Mouse (Mus musculus) liver, embryonic 12.5 days (tissue): ENCODE results near the gene Zfp30. TPM values are rescaled to one million over a fixed set of nuclear protein-coding genes. Genes with fewer than 3 reads are reported as not detected.

Experiments used
- ATAC-seq: fragments of 200-750 bp; cut with Nextera tagmentation; 2 replicates; pipeline ENCODE4 v1.8.0; 2017; ENCODE audit warnings: moderate number of reproducible peaks, mild to moderate bottlenecking, moderate library complexity
- H3K27ac ChIP-seq: fragments of 300-500 bp; sonication (generic); 2 replicates; pipeline ENCODE4 v1.5.1; 2016; ENCODE audit warnings: mild to moderate bottlenecking
- H3K27me3 ChIP-seq: fragments of 300-500 bp; sonication (generic); replicated peaks from 2 replicates; pipeline ENCODE4 v1.6.1; 2016; ENCODE audit warnings: mild to moderate bottlenecking, moderate library complexity
- H3K36me3 ChIP-seq: fragments of 300-500 bp; sonication (generic); 2 replicates; pipeline ENCODE4 v1.6.1; 2016; ENCODE audit warnings: mild to moderate bottlenecking, moderate library complexity
- H3K4me1 ChIP-seq: fragments of 300-500 bp; sonication (generic); 2 replicates; pipeline ENCODE4 v1.6.1; 2016
- H3K4me2 ChIP-seq: fragments of 300-500 bp; sonication (generic); 2 replicates; pipeline ENCODE4 v1.6.1; 2016; ENCODE audit warnings: mild to moderate bottlenecking, moderate library complexity
- H3K4me3 ChIP-seq: fragments of 300-500 bp; sonication (generic); 2 replicates; pipeline ENCODE4 v1.5.1; 2016; ENCODE audit warnings: mild to moderate bottlenecking, moderate library complexity
- H3K9ac ChIP-seq: fragments of 300-500 bp; sonication (generic); 2 replicates; pipeline ENCODE4 v1.6.1; 2016; ENCODE audit warnings: mild to moderate bottlenecking, moderate library complexity
- H3K9me3 ChIP-seq: fragments of 300-500 bp; sonication (generic); replicated peaks from 2 replicates; pipeline ENCODE4 v1.6.1; 2016; ENCODE audit warnings: mild to moderate bottlenecking, moderate library complexity
- WGBS: fragments of 180-500 bp; shearing (Covaris S2); methylation state at CpG from one replicate; pipeline ENCODE4 v1.1.7; 2016; ENCODE audit not compliant: insufficient replicate concordance; 5-methylcytosine and 5-hydroxymethylcytosine counted together
- polyA plus RNA-seq: library from polyadenylated mRNA; unstranded; fragments of >200 nt; fragmentation: Nextera tagmentation; extraction: Ambion mirVana; gene quantifications from 2 replicates; pipeline ENCODE4 v1.2.1, GENCODE M21; 2016

The Zfp30 gene
- 0.88 and 1.0 TPM in 2 replicates for polyA plus RNA-seq

DNA sequence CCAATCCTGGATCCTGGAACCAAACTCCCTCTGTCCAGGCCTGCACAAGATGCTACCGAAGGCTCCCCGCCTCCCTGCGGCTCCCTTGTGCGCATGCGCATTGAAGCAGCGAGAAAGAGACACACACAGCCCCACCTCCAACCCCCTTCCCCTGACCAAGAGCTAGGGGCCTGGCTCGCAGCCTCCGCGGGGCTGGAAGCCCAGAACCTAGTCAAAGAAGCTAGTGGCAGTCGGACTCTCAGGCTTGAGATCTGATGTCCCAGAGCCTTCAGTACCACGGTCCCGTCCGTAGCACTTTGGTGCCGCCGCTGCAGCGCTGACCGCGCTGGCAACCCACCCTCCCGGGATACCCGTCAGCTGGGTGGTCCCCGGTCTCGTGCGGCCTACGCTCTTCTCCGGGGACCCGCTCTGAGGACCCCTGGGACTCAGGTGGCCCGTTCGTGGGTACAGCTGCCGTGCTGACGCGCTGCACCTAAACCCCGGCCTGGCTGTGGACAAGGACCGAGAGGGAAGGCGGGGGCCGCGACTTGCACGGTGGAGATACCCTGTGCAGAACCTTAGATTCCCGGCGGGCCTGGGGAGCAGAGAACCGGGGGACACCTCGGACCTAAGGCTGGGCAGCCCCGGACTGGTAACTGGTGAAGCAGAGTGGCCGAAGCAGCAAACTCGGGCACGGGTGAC is at the start of gene Zfp30:
Zfp30 (plus strand) TSS at position 128 of the 681 bp plus-strand sequence.
- Histone ChIP-seq H3K4me2 (peak within 1 kb of the TSS; percentile 95), H3K27me3 (no peaks in the 10 kb centered on the region), H3K4me3 (peak within 1 kb of the TSS; percentile 73), H3K9me3 (no peaks in the 10 kb centered on the region), H3K36me3 (peaks cover 12% of the 10 kb centered on the region), H3K4me1 (peaks cover 21% of the 10 kb centered on the region; the same call in 1 of the 2 replicates), H3K27ac (peak within 1 kb of the TSS; percentile 55; the same call in 1 of the 2 replicates), H3K9ac (peak within 1 kb of the TSS; percentile 78)
- under 1% methylated on average over 45 of the region's 45 CpGs for WGBS
- ATAC-seq = peak; percentile 90

DNA sequence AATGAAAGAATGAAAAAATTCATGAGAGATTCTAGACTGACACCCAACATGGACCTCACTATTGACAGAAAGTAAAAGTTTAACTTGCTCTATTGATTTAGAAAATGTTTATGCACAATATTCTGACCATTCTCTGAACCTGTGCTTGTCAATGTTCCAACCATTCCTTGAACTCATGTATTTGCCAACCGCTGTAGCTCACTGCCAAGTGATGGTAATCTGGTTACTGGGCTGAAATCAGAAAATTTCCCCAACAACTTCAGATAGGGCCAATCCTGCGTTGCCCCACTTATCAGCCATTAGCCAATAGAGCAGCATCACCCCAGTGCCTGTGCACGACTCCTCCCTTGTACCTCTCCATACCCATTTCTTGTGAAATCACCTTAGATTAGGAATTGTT is 41.5 kb upstream of the Zfp30 start:
- Histone ChIP-seq H3K4me1 (no peaks in the 10 kb centered on the region), H3K9ac (no peak overlapping the region), H3K27ac (no peak overlapping the region), H3K4me2 (no peak overlapping the region), H3K27me3 (no peaks in the 10 kb centered on the region), H3K9me3 (0 out of 2 replicates have a peak, but pooled peaks cover 6% of the 10 kb centered on the region), H3K4me3 (no peak overlapping the region), H3K36me3 (no peaks in the 10 kb centered on the region)
- ATAC-seq = no peak
- 58% methylated on average over 3 of the region's 3 CpGs for WGBS

DNA sequence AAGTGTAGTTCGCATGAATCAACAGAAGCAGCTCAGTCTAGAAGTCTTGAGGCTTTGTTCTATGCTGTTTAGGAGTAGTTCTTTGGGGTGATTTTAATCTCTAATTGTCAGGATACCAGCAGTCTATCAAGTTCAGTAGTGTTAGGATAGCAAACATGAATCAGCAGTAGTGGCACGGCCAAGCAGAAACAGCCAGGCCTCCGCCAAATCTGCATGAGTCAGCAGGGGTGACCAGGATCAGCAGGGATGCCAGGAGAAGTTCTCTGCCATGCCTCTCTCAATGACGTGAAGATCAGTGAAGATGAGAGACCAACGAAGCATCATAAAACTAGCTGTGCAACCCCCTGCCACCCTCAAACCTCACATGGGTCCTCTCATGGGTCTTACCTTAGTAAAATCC is 23.3 kb upstream of the Zfp30 start:
- 0 out of 2 replicates have a peak, but pooled peaks cover 9% of the 10 kb centered on the region for H3K9me3 ChIP-seq
- no peak for ATAC-seq
- no peaks in the 10 kb centered on the region for H3K27me3 ChIP-seq
- H3K4me3 ChIP-seq = no peak overlapping the region
- no peaks in the 10 kb centered on the region for H3K4me1 ChIP-seq
- no peaks in the 10 kb centered on the region for H3K36me3 ChIP-seq
- H3K27ac ChIP-seq = no peak overlapping the region
- no peak overlapping the region for H3K4me2 ChIP-seq
- no peak overlapping the region for H3K9ac ChIP-seq
- WGBS = 66% methylated on average over 5 of the region's 5 CpGs

DNA sequence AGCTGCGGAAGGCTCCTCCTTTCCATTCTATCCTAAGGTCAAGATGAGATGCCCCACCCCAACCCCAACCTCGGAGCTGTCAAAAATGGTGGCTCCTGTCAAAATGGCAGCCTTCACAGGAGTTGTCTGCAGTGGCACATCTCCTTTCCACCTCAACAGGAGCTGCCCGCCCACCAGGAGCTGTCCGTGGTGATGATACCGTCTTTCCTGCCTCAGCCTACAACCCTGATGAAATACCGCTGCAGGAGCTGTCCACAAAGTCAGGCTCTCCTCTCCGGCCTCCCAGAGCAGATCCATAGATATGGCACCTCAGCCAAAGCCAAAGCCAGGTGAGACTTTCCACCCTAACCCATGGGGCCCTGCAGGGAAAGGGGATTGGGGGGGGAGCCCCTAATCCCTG is 19.1 kb upstream of the Zfp30 start:
- H3K4me3 ChIP-seq = no peak overlapping the region
- no peaks in the 10 kb centered on the region for H3K9me3 ChIP-seq
- no peak overlapping the region for H3K27ac ChIP-seq
- no peaks in the 10 kb centered on the region for H3K27me3 ChIP-seq
- no peak overlapping the region for H3K9ac ChIP-seq
- H3K4me1 ChIP-seq = peaks cover 15% of the 10 kb centered on the region
- WGBS = 67% methylated on average over 7 of the region's 7 CpGs
- no peaks in the 10 kb centered on the region for H3K36me3 ChIP-seq
- no peak for ATAC-seq
- H3K4me2 ChIP-seq = no peak overlapping the region

GRCm38 (mm10) chr7:29767058-29767686 is 16.6 kb upstream of the Zfp30 start:
- Histone ChIP-seq H3K4me3 (peak overlapping the region; percentile 80), H3K27me3 (no peaks in the 10 kb centered on the region), H3K4me2 (peak overlapping the region; percentile 82), H3K9me3 (no peaks in the 10 kb centered on the region), H3K9ac (peak overlapping the region; percentile 80), H3K27ac (peak overlapping the region; percentile 64), H3K4me1 (peaks cover 24% of the 10 kb centered on the region), H3K36me3 (peaks cover 17% of the 10 kb centered on the region)
- peak; percentile 46 for ATAC-seq
- 2% methylated on average over 15 of the region's 15 CpGs for WGBS

DNA sequence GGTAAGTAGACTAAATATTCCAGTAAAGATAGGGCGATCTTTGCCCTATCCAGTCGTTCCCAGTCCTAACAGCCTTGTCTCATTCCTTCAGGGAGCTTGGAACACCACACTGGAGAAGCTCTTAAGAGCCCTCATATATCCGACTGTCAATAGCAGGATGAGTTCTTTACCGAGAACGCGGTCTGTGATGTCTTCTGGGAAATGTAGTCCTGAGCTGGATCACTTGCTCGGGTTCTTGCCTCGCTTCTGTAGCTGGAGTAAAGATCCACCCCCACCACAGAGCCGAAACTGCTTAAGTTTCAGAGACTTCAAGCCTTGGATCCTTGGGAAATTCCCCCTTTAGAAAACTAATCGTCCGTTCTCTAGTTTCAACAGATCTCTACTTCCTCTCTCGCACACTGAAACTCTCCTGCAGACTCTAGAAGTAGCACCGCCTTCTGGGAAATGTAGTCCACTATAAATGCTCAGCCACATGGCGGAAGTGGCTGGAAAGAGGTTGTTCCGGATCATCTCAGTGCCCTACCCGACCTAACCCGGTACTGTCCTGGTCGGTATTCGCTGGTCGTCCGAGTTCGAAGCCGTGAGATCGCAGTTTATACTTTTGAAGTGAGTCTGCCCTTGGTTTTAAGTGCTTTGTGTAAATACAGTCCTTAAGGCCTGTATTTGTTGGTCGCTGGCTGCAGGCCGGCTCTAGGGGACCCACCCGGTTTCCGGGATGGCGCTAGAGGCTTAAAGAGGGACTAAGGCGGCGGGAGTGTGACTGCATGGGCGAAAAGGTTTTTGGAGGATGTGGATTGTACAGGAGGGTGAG is 15.5 kb upstream of the Zfp30 start, which contains the start of gene Zfp84:
Zfp84 (plus strand) TSS at position 463 of the 811 bp plus-strand sequence.
- no peaks in the 10 kb centered on the region for H3K27me3 ChIP-seq
- peak within 1 kb of the TSS; percentile 79 for H3K27ac ChIP-seq
- peaks cover 27% of the 10 kb centered on the region for H3K36me3 ChIP-seq
- peak within 1 kb of the TSS; percentile 82 for H3K4me2 ChIP-seq
- under 1% methylated on average over 32 of the region's 32 CpGs for WGBS
- no peaks in the 10 kb centered on the region for H3K9me3 ChIP-seq
- peaks cover 24% of the 10 kb centered on the region for H3K4me1 ChIP-seq
- peak; percentile 96 for ATAC-seq
- H3K4me3 ChIP-seq = peak within 1 kb of the TSS; percentile 80
- peak within 1 kb of the TSS; percentile 80 for H3K9ac ChIP-seq

DNA sequence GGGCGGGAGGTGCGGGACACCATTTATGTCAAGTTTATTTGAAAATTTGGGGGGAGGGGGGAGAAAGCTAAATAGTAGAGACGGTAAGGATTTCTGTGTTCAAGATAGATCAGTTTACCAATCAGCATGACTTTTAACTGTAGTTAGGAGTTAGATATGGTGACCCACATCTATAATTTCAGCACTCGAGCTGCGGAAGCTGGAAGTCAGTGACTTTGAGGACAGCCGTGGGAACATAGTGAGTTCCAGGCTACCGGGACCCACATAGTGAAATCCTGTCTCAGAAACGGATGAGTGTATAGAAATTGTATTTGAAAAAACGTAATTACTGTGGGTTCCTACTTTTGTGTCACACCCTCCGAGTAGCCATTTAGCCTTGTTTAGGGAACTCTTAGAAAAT is 14.8 kb upstream of the Zfp30 start:
- Histone ChIP-seq H3K36me3 (peaks cover 34% of the 10 kb centered on the region), H3K4me1 (peaks cover 24% of the 10 kb centered on the region), H3K4me2 (peak overlapping the region; percentile 82), H3K27me3 (no peaks in the 10 kb centered on the region), H3K9ac (peak overlapping the region; percentile 80), H3K27ac (peak overlapping the region; percentile 79), H3K9me3 (no peaks in the 10 kb centered on the region), H3K4me3 (peak overlapping the region; percentile 80)
- no peak for ATAC-seq
- WGBS = 3% methylated on average over 10 of the region's 10 CpGs

DNA sequence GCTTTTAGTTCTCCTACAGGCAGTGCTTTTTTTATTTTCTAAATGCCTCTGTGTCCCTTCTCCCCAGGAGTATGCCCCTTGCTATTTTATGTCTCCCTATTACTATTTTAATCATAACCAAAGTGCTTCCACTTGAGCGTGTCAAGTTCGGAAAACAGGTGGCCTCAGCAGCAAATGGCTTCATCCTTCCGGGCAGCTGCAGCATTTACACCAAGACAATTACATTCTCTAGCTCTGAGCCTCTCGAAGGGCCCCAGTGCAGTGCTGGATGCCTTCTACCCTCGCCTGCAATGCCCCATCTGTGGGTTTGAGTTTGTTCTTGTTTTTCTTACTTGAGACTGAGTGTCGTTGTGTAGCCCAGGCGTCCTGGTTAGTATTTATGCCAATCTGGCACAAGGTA is 10.3 kb upstream of the Zfp30 start:
- Histone ChIP-seq H3K4me3 (no peak overlapping the region), H3K4me1 (peaks cover 16% of the 10 kb centered on the region), H3K27me3 (no peaks in the 10 kb centered on the region), H3K36me3 (peaks cover 79% of the 10 kb centered on the region), H3K4me2 (no peak overlapping the region), H3K9ac (no peak overlapping the region), H3K27ac (no peak overlapping the region), H3K9me3 (peaks cover 16% of the 10 kb centered on the region)
- ATAC-seq = no peak
- WGBS = 88% methylated on average over 7 of the region's 7 CpGs

DNA sequence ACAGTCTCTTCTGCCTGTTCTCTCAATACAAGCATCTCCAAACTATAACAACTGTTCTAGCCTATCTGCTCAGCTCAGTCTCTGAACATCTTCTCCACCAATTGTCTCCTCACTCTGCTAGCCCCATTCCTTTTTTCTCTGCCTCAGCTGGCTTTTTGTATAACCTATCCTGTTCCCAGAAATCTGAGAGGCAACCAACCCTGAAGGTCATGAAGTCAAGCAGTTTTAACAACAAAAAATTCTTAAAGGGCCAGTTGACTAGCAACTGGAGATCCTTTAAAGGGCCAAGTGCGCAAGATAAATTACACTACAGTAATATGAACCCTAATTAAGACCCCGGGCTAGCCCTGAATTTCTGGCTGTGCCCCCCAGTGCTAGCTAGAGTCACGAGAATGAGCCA is 9.4 kb upstream of the Zfp30 start:
- Histone ChIP-seq H3K27ac (no peak overlapping the region), H3K9ac (no peak overlapping the region), H3K9me3 (peaks cover 16% of the 10 kb centered on the region), H3K4me3 (no peak overlapping the region), H3K4me2 (no peak overlapping the region), H3K36me3 (peaks cover 88% of the 10 kb centered on the region), H3K4me1 (peaks cover 12% of the 10 kb centered on the region), H3K27me3 (no peaks in the 10 kb centered on the region)
- ATAC-seq = no peak
- WGBS = 89% methylated on average over 3 of the region's 3 CpGs

DNA sequence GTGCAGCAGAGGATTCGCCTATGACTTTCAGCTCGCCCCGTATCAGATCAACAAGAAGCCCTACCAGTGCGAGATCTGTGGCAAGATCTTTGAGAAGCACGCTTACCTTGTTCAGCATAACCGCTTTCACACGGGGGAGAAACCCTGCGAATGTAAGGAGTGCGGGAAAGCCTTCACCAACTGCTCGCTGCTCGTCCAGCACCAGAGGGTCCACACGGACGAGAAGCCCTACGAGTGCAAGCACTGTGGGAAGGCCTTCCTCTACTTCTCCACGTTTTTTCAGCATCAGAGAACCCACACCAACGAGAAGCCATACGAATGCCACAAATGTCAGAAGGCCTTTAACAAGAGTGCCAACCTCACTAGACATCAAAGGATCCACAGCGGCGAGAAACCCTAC is 7.2 kb upstream of the Zfp30 start:
- peaks cover 80% of the 10 kb centered on the region for H3K36me3 ChIP-seq
- no peak overlapping the region for H3K4me3 ChIP-seq
- H3K27me3 ChIP-seq = no peaks in the 10 kb centered on the region
- H3K27ac ChIP-seq = no peak overlapping the region
- peaks cover 16% of the 10 kb centered on the region for H3K9me3 ChIP-seq
- no peak overlapping the region for H3K4me2 ChIP-seq
- WGBS = 91% methylated on average over 19 of the region's 19 CpGs
- no peak for ATAC-seq
- no peaks in the 10 kb centered on the region for H3K4me1 ChIP-seq
- no peak overlapping the region for H3K9ac ChIP-seq

DNA sequence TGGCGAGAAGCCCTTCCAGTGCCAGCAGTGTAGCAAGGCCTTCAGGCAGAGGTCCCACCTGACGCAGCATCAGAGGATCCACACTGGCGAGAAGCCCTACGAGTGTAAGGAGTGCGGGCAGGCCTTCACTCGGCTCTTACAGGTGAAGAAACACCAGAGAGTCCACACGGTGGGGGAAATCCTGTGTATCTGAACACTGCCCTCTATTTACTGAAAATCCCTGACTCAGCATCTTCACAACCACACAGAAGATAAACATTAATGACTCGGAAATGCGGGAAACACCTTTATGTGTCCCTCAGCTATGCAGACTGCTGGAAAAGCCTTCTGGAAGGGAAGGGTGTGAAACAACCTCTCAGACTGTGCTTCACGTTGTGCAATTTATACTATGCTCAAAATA is 6.4 kb upstream of the Zfp30 start:
- Histone ChIP-seq H3K4me2 (no peak overlapping the region), H3K36me3 (peaks cover 72% of the 10 kb centered on the region), H3K9ac (no peak overlapping the region), H3K4me1 (no peaks in the 10 kb centered on the region), H3K4me3 (no peak overlapping the region), H3K9me3 (peaks cover 16% of the 10 kb centered on the region), H3K27me3 (no peaks in the 10 kb centered on the region), H3K27ac (no peak overlapping the region)
- no peak for ATAC-seq
- WGBS = 92% methylated on average over 10 of the region's 10 CpGs

DNA sequence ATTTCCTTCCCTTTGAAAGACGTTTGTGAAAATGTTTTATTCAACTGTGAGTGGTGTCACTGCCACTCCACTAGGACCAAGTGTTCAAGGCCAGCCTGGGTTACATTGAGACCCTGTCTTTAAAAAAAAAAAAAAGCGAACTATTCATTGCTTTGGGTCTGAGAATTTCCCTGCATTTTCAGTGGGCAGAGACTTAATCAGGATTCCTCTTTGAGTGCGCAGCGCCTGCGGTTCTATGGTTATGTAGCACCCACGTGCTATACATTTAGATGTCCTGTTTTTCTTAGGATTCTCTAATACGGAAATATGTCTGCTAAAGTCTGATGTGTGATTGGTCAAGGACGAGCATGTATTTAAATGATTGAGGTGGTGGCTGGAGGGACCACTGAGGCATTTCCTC is 1.2 kb downstream of the Zfp30 start:
- no peak overlapping the region for H3K27ac ChIP-seq
- peak overlapping the region; percentile 95 for H3K4me2 ChIP-seq
- no peak overlapping the region for H3K4me3 ChIP-seq
- H3K9ac ChIP-seq = no peak overlapping the region
- no peaks in the 10 kb centered on the region for H3K9me3 ChIP-seq
- no peak for ATAC-seq
- peaks cover 15% of the 10 kb centered on the region for H3K36me3 ChIP-seq
- H3K27me3 ChIP-seq = no peaks in the 10 kb centered on the region
- WGBS = 60% methylated on average over 8 of the region's 8 CpGs
- H3K4me1 ChIP-seq = peaks cover 21% of the 10 kb centered on the region; the same call in 1 of the 2 replicates
